Mouse (Mus musculus) heart, adult 8-10 months (tissue): ENCODE data around the gene Fam234a. TPM values are rescaled to one million over a fixed set of nuclear protein-coding genes. Genes with fewer than 3 reads are reported as not detected.
"Not testable (repeated sequence)": the region's sequence is repeated elsewhere in the genome, so short reads cannot be mapped to it uniquely, and the experiment has no call there.

ENCODE experiments used
- DNase-seq: peaks from one replicate; pipeline ENCODE4 v3.0.0; 2022; ENCODE audit warnings: low spot score
- total RNA-seq, 4 experiments: library from RNA; stranded (reverse); gene quantifications; 2 replicates each; pipeline ENCODE4 v1.2.4; 2022

Fam234a gene
- total RNA-seq, 4 experiments from 2014 or later, result 118 to 143 (median 133) TPM

DNA sequence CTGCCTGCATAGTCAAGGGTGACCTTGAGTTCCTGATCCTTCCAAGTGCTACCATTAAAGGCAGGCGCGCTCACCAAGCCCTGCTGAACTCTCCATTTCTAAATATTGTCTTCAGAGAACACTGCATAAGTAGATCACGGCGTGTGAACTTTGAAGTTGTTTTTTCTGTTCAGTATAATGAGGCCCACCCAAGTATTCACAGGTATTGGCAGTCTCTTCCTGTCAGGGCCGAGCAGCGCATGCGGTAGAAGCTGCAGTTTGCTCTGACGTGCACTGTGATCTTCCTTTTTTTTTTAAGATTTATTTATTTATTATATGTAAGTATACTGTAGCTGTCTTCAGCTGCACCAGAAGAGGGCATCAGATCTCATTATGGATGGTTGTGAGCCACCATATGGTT is 9.7 kb downstream of the Fam234a start:
- DNase-seq, result no peak

DNA sequence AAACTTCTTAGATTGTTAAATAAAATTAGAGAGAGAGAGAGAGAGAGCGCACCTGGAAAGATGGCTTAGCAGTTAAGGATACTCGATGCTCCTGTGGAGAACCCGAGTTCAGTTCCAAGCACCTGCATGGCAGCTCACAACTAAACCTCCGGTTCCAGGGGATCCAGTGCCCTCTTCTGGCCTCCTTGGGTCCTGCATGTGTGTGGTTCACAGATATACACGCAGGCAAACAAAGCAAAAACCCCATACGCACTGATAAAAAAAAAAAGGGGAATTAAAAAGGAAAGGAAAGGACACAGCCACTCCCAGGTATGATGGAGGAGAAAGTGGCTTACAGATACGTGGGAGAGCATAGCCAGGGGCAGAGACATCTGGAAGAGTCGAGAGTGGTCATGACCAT is 11.2 kb downstream of the Fam234a start:
- DNase-seq, result no peak

DNA sequence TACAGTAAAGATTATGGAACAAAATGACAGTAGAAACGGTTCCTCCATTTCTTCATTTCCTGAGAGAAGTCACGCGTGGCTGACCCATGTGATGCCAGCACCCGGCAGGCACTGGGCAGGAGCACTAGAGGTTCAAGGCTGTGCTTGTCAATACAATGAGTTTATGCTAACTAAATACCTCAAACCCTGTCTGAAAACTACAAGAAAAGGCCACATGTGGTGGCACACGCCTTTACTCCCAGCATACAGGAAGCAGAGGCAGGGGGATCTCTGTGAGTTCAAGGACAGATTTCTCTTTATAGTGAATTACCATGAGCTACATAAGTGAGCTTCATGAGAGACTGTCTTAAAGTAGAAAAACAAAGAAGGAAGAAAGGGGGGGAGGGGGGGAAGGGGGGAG is 12.9 kb downstream of the Fam234a start:
- DNase-seq, result no peak

DNA sequence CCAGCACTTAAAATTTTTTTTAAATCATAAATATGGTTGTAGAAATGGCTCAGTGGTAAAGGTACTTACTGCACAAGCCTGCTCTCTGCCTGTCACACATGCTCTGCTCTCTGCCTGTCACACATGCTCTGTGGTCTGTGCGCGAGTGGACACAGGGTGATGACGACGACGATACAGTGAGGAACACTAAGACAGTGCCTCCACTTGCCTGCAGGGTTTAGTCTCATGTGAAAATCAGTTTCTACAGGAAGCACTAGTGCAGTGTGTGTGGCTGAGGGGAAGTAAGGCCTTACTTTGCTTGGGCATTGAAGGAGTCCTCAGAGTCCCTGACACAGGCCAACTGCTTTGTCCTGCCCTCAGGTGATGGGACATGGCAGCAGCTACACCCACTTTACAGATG is 14.3 kb downstream of the Fam234a start:
- no peak for DNase-seq

DNA sequence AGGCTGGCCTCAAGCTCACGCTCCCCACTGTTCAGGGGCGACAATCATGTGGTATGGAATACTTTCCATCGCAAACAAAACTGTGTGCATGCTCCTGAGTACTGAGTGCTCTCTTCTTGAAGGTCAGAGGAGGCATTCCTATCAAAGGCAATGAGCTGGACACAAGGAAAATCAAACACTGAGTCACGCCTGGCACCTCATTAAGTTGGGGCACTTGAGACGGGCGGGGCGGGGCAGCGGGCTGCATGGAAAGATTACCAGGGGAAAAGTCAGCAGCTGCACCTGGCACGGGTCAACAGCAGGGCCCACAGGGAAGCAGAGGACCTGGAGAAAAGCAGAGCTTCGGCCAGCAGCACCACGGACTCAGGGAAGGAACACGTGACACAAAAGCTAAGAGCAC is 18.9 kb downstream of the Fam234a start:
- DNase-seq, result no peak

DNA sequence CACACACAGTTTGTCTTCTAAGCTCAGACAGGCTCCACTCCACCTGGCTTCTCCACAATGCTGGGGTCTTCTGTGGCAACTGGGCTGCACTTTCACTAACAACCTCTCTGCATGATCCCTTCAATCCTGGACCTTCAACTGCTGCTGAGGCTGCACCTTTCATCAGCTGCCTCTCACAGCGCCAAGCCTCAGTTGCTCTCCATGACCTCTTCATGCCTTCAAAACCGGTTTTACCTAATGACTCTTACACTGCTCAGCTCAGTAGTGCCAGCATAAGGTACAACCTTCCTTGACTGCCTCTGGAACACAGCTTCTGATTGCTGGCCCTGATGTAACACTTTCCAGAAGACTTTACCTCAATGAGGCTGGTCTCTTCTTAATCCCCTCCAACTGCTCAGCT is 22.5 kb downstream of the Fam234a start:
- DNase-seq, result no peak

DNA sequence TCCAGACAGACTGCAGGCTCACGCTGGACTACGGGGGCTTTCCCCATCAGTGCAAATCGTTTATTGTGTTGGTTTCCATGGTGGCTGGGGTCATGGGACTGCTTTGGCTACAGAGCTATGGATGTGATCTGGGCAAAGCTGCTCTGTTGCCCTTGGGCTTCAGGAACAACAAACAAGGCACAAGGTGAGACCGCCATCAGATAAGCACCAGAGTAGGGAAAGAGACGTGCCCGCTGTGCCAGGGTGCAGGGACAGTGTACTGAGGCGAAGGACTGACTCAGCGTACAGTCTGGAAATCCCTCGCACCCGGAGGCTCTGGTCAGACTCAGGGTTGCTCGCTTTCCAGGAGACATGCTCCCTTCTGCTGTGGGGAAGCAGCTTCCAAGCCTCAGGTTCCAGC is 31.4 kb downstream of the Fam234a start:
- DNase-seq, result no peak

DNA sequence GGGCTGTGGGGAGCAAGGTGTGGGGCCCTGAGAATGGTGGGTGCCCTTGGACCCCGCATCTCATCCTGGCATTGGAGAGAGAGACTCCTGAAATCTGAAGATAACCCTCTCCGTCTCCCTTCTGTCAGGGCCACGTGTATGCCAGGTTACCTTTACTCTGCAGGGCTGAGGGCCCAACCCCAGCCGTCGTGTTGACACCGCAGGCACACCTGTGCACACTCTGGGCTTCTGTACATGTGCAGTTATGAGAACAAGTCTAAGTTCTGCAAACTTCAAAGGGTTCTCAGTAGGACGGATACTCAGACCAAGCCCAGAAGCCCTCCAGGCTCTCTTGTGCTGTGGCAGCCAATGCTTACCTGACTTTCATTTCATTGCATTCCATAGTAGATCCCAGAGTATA is 31.8 kb downstream of the Fam234a start:
- DNase-seq, result no peak

DNA sequence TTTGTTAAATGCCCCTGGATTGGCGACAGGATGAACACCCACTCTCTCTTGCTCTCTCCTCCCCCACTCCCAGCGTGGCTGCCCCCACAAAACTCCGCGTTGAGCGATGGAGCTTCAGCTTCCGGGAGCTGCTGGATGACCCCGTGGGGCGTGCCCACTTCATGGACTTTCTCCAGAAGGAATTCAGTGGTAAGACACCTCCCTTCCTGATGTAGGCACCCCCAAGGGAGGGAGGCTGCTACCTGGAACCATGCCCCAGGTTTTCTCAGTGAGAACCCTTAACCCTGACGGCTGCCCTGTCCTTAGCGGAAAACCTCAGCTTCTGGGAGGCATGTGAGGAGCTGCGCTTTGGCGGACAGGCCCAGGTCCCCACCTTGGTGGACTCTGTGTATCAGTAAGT is 36.4 kb downstream of the Fam234a start, which contains the start of gene Arhgdig:
Gene Arhgdig (minus strand): TSS at position 101 of the 400 bp plus-strand sequence.
- DNase-seq, result no peak

DNA sequence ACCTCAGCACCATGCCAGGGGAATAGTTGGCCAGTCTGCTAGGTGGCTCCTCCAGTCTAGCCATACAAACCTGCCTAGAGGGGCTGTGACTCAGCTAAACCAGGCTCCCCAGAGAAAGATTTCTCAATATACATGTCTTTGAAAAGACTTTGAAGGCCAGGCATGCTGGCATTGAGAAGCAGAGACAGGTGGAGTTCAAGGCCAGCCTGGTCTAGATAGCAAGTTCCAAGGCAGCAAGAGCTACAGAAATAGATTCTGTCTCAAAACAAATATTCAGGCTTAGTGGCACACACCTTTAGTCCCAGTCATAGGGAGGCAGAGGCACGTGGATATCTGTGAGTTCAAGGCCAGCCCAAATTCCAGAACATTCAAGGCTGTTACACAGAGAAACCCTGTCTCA is 37.6 kb downstream of the Fam234a start:
- no peak for DNase-seq

DNA sequence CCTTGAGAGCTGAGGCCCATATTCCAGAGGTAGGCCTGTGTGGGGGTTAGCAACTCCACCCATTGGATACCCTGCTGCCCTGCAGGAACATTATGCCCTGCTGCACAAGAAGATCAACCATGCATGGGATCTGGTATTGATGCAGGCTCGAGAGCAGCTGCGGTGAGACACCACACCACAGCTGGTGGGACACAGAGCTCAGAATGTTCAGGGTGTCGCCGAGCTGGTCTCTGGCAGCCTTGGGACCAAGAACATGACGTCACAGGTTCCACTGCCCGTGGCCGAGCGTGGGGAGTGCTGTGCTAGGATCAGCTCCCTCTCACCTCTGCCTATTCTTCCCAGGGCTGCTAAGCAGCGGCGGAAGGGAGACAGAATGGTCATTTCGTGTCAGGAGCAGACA is 39.3 kb downstream of the Fam234a start:
- DNase-seq, result no peak

DNA sequence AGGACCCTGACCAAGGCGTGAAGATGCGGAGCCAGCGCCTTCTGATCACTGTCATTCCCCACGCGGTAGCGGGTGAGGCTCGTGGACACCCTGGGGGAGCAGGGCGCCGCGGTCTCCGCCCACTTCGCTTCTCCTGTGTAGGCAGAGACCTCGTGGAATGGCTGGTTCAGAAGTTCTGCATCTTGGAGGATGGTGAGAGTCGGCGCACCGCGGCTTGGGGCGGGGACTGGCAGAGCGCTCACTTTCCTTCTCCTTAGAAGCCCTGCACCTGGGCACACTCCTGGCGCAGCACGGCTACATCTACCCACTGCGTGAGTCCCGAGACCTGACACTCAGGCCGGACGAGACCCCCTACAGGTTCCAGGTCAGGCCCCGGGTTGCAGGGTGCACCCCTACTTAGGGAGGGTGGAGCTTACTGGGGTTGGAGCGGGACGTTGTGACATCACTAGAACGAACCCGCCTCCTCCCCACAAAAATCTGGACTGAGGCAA is 40.7 kb downstream of the Fam234a start:
- DNase-seq, result no peak

DNA sequence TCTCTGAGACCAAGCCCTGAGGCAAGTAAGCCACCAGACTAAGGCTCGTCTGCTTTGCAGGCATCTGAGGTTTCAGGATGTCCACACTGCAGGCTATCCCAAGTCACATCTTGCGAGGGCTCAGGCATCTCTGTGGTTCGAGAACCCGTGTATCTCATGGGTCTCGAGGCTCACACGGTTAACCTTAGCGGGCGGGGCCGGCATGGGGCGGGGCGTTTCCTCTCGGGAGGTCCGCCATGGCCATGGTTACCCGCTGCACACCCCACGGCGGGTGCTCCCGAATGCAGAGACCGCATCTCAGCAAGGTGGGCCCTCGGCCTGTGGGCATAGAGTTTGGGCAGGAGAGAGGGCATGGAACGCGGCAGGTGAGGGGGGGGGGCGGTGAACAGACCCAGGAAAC is 41.3 kb downstream of the Fam234a start, which contains the start of gene Rgs11:
Gene Rgs11 (plus strand): TSS at position 215 of the 400 bp plus-strand sequence.
- DNase-seq, result no peak

DNA sequence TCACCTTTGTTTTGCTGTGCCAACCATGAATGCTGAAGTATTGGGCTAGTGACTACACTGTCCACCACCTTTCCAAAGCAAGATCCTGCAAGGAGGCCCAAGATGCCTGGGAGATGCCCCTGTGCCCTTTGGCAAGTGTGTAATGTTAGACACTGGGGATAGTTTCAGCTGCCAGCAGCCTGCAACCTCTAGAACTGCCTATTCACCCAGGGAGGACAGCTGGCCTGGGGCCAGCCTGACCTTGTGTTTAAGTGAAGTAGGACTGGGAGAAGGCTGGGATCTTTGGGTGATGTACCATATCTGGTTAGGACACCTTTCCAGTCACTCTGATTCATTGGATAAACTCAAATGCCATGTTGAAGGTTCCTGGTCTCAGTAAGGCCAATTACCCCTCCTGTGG is 42.0 kb downstream of the Fam234a start:
- no peak for DNase-seq

DNA sequence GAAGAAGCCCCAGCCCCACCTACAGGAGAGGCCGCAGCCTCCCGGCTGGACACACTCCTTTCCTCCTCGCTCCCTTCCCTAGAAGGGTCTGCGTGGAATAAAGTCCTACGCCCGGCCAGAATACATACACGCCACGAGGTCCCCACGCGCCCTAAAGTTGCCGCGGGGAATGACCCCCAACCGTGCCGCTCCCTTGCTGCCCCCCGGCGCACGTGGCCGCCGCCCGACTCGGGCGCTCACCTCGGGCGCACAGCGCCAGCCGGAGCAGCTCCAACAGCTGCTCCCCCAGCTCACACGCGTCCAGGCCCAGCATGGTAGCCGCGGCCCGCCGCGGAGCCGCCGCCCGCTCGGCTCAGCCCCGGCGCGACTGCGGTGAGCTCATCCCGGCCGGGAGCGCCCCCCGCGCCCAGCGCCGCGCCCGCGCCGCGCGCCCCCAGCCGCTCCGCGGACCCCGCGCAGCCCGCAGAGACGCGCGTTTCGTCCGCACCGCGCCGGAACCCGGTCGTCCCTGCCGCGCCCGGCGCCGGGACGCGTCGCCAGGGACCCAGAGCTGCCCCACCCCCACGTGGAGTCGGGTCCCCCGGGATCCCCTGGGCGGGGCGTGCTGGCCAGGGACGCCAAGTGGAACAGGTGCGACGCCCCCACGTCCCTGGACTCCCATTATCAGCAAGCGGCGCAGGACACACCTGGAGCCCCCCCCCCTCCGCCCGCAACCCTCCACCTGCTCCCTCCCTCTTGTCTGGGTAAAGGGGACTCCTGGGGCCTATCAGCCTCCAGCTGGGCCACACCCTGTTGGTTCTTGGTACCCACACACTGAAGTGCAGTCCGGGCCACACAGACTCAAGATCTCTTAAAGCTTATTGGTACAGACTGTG is 43.0 kb downstream of the Fam234a start:
- DNase-seq, result no peak

DNA sequence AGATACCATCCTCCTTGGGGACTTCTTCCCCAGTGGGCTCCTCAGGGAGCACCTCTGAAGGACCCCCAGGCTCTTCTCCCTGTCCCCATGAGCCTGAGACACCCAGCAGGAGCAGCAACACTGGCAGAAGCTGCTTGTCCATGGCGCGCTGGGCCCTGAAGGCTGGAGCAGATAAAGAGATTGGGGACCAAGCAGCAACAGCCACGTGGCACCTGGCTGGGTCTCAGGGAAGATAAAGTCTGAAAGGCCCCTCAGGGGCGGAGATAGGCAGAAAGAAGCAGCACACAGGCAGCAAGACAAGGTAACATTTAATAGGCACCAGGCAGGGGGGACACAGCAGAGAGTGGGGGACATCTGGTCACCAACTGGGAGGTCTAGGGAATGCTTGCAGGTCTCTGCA is 45.1 kb downstream of the Fam234a start, which contains the start of gene Pdia2:
Gene Pdia2 (minus strand): TSS at position 196 of the 400 bp plus-strand sequence.
- no peak for DNase-seq

DNA sequence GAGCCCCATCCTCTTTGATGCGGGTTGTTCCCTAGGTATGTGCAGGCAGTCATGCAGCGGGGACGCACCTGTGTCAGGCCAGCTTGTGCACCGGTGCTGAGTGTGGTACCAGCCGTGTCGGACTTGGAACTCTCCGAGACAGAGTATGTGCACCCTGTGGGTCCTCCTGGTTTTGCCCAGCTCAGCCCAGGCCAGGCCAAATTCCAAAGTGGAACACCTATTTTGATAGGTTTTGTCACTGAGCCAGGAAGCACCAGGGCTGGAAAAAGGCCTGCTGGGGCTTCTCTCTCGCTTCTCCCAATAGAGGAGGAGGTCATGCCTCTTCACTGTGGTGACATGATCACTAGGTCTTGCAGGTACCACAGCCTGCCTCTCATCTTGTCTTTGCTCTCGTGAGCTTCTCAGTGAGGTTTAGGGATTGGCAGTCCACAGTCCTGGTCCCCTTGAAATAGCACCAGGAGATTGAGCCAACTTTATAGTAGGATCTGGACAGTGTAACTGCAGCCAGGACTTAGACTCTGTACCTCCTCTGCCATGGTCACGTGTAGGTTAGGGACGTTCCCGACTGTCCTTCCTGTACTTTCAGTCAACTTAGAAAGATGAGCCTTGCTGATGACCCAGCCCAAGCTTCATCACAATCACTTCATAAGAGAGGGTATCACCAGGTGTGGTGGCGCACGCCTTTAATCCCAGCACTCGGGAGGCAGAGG is 51.4 kb downstream of the Fam234a start:
- no peak for DNase-seq

DNA sequence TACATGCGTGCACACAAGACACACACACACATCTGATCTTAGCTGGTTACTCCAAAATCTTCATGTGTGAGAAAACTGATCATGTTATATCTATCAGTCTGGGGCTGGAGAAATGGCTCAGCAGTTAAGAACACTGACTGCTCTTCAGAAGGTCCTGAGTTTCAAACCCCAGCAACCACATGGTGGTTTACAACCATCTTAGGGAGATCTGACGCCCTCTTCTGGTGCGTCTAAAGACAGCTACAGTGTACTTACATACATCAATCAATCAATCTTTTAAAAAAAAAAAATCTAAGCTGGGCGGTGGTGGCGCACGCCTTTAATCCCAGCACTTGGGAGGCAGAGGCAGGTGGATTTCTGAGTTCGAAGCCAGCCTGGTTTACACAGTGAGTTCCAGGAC is 52.6 kb downstream of the Fam234a start:
- DNase-seq, result not testable (repeated sequence)

DNA sequence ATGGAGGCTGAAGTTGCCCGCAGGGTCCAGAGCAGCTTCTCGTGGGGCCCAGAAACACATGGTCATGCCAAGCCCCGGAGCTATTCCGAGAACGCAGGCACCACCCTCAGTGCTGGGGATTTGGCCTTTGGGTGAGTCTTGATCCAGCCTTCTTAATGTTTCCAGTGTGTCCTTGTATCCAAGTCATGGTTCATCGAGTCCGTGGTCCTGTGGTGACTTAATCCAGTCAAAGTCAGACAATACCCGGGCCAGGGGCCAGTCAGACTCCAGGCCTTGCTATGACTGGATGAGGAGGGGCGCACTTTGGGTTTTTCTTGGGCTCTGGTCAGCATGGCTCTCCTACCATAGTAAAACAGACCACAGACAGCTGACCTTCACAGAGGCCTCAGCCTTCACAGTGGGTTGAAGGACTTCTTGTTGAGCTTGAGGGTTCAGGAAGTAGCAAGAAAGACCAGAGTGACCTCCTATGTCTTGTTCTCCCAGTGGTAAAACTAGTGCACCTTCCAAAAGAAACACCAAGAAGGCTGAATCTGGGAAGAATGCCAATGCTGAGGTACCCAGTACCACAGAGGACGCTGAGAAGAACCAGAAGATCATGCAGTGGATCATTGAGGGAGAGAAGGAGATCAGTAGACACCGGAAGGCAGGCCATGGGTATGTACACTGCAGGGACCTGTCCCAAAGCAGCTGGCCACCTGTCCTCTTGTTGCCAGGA is 55.8 kb downstream of the Fam234a start:
- DNase-seq, result no peak

DNA sequence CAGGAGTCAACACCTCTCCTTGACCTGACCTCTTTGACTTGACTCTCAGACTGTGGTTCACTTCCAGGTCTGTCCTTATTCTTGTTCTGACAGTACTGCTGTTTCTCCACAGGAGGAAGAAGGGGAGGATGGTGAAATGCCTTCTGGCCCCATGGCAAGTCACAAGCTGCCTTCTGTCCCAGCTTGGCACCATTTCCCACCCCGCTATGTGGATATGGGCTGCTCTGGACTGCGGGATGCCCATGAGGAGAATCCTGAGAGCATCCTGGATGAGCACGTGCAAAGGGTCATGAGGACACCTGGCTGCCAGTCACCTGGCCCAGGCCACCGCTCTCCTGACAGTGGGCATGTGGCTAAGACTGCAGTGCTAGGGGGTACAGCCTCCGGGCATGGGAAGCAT is 56.5 kb downstream of the Fam234a start:
- no peak for DNase-seq

DNA sequence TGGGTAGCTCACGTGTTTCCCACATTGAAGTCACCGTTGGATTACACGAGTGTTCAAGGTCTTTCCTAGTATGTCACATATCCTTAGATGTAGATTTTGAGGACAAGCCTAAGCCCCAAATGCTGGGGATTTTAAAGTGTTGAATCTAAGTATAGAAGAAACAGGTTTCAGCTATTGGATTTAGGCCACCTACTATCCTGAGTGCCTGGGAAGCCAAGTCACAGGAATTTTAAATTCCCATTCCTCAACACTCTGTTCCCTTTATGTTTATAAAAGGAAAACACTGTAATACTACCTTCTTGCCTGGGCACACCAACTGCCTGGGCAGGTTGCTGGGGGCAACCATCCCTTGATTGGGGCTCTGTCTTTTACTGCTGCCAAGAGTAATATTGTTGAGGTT is 62.9 kb downstream of the Fam234a start:
- no peak for DNase-seq

DNA sequence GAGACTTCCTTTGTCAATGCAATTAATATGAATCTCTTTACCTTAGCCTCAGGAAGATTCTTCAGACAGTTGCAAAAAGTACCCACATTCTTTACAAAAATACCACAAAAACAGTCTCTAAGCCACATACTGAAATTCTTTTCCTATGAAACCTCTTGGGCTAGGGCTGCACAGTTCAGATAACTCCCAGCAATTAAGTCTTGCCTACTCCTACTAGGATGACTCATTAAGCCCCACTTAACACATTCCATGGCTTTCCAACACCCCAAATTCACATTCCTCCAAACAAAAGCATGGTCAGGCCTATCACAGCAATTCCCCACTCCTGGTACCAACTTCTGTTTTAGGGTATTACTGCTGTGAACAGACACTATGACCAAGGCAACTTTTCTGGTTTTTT is 65.4 kb downstream of the Fam234a start:
- no peak for DNase-seq
